Mouse (Mus musculus) cortical plate, adult 2 months (tissue): ENCODE data around the gene Srgap1. TPM values are rescaled to one million over a fixed set of nuclear protein-coding genes. Genes with fewer than 3 reads are reported as not detected.

Experiments
- H3K27ac ChIP-seq: fragments of 200-500 bp; 2 replicates; pipeline ENCODE4 v1.5.1; 2012; ENCODE audit warnings: low read length, control low read depth, inconsistent platforms; ENCODE audit not compliant: insufficient read depth
- H3K4me1 ChIP-seq: fragments of 200-500 bp; 2 replicates; pipeline ENCODE4 v1.6.1; 2011; ENCODE audit warnings: low read length; ENCODE audit not compliant: control insufficient read depth, insufficient read depth
- H3K4me3 ChIP-seq: fragments of 200-500 bp; 2 replicates; pipeline ENCODE4 v1.5.1; 2011; ENCODE audit warnings: mild to moderate bottlenecking, low read length, control low read depth; ENCODE audit not compliant: insufficient read depth
- CTCF ChIP-seq: fragments of 200-500 bp; IDR thresholded peaks from 2 replicates; pipeline ENCODE4 v1.5.1; 2011; ENCODE audit warnings: mild to moderate bottlenecking, control low read depth, low read length; ENCODE audit not compliant: insufficient read depth; ENCODE audit errors: extremely low read depth
- POLR2A ChIP-seq: fragments of 200-500 bp; IDR thresholded peaks from 2 replicates; pipeline ENCODE4 v1.6.1; 2011; ENCODE audit warnings: mild to moderate bottlenecking, low read length, control low read depth; ENCODE audit not compliant: insufficient read depth; ENCODE audit errors: extremely low read depth
- polyA plus RNA-seq: library from polyadenylated mRNA; depleted of rRNA; stranded (reverse); fragments of >200 nt; gene quantifications from 2 replicates; pipeline ENCODE4 v1.2.3, GENCODE M21; 2012

Gene Srgap1
- polyA plus RNA-seq, 1 experiment = 8.4 TPM

GRCm38 (mm10) chr10:121882461-121882860 lies 164.7 kb downstream of the Srgap1 start:
- Histone ChIP-seq H3K27ac (no peak overlapping the region), H3K4me1 (peaks cover 1% of the 10 kb centered on the region; the same call in 1 of the 2 replicates), H3K4me3 (no peak overlapping the region)
- TF ChIP-seq POLR2A = no peak
- no peak for TF ChIP-seq CTCF

DNA sequence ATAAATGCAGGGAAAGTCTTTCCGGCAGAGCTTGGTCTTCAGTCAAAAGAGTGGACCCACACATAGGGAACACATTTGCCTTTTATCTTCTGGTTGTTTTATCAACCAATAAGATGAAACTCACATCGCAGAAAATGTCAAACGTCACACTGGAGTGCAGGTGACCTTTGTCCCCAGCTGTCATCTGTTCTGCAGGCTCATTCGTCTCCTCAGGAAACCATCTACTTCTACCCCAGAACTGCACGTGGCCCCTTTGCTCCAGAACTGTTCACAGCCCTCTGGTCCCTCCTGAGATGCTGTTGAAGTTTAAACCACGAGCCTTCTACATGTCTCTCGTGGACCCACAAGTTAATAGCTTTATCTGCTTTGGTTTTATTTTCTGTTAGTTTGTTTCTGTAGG lies 168.3 kb downstream of the Srgap1 start:
- Histone ChIP-seq H3K27ac (no peak overlapping the region), H3K4me1 (no peaks in the 10 kb centered on the region), H3K4me3 (no peak overlapping the region)
- TF ChIP-seq CTCF = no peak
- no peak for TF ChIP-seq POLR2A

DNA sequence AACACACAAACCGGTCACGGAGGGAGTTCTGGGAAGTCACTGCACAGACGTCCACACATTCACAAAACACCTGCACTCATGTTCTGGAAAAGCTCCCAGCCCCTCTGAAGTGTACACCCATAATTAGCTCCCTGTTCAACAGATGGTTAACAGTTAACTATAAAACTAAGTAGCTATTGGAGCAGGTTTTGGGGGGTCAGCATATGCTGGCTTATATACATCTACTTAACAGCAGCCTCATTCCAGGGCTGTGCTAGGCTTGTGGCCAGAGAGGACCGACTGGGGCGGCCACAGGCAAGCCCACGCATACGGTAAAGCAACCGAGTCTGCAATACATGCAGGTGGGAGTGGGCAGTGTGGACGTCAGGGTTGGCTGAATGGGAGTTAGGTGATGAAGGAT lies 169.2 kb downstream of the Srgap1 start:
- Histone ChIP-seq H3K4me3 (no peak overlapping the region), H3K4me1 (no peaks in the 10 kb centered on the region), H3K27ac (no peak overlapping the region)
- TF ChIP-seq POLR2A = no peak
- TF ChIP-seq CTCF = no peak

GRCm38 (mm10) chr10:121873063-121873489 lies 174.0 kb downstream of the Srgap1 start:
- no peak overlapping the region for H3K4me3 ChIP-seq
- no peak overlapping the region for H3K27ac ChIP-seq
- H3K4me1 ChIP-seq = no peaks in the 10 kb centered on the region
- TF ChIP-seq POLR2A = no peak
- TF ChIP-seq CTCF = no peak

- Histone ChIP-seq H3K4me3 (no peak overlapping the region), H3K27ac (no peak overlapping the region)
Observed at GRCm38 (mm10) chr10:121869941-121870340, 177.2 kb downstream of the Srgap1 start.

DNA sequence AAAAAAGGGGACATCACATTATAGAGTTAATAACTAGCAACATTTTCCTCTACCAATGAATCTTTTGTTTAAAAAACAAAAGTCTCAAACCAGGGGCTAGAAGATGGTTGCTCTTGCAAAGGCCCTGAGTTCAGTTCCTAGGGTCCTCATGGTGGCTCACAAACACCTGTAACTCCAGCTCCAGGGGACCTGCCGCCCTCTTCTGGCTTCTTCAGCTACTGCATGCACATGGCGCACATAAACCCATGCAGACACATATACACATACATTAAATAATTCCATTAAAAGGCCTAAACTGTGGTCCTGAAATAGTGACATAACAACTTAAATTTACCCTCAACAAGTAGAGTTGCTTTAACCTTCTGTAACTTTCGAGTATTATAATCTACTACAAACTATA lies 178.9 kb downstream of the Srgap1 start:
- H3K4me3 ChIP-seq = no peak overlapping the region
- H3K4me1 ChIP-seq = no peaks in the 10 kb centered on the region
- H3K27ac ChIP-seq = no peak overlapping the region
- no peak for TF ChIP-seq POLR2A
- TF ChIP-seq CTCF = no peak

More at GRCm38 (mm10) chr10:121869941-121870340, 177.2 kb downstream of the Srgap1 start:
- no peaks in the 10 kb centered on the region for H3K4me1 ChIP-seq
- TF ChIP-seq CTCF = no peak
- TF ChIP-seq POLR2A = no peak

DNA sequence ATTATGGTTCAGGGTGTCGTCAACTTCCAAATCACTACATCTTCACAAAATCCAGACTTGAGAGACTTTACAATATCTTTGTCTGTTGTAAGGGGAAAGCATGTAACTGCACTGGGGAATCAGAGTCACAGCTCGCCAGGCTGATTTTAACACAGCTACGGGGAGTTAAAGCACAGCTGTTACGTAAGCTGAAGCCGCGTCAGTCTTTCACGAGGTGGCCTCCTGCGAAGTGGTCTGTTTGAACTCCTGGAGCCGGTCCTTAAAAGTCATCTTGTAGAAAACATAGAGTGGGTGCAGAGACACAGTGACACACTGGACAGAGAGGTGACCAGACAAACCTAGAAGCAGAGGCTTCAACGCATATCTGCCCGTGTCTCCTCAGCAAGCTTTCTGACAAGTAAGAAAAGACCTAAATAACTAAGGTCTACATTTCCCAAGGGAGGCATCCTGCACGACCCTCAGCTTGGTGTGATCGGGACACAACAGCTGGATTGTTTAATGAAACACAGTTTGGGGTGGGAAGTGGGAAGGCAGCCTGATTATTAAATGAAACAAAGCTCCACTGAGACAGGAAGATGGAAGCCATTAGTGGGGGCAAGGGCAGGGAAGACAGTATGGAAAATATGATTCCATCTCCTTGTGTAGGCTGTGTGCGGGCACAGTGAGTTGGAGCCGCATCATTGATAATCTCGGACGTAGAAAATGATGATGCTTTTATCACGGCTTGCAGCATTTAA lies 181.4 kb downstream of the Srgap1 start:
- TF ChIP-seq POLR2A (no peak), CTCF (no peak)
- Histone ChIP-seq H3K4me1 (no peaks in the 10 kb centered on the region), H3K27ac (no peak overlapping the region), H3K4me3 (no peak overlapping the region)

- TF ChIP-seq CTCF = no peak
- no peak for TF ChIP-seq POLR2A
Observed at GRCm38 (mm10) chr10:121860924-121861323, 186.2 kb downstream of the Srgap1 start.

GRCm38 (mm10) chr10:121859803-121860571 lies 187.1 kb downstream of the Srgap1 start:
- TF ChIP-seq CTCF (no peak), POLR2A (no peak)
- Histone ChIP-seq H3K27ac (no peak overlapping the region), H3K4me1 (no peaks in the 10 kb centered on the region; the same call in 1 of the 2 replicates), H3K4me3 (no peak overlapping the region)

More at GRCm38 (mm10) chr10:121860924-121861323, 186.2 kb downstream of the Srgap1 start:
- no peak overlapping the region for H3K27ac ChIP-seq
- no peaks in the 10 kb centered on the region; the same call in 1 of the 2 replicates for H3K4me1 ChIP-seq
- H3K4me3 ChIP-seq = no peak overlapping the region

- TF ChIP-seq POLR2A = no peak
- no peak for TF ChIP-seq CTCF
- H3K4me1 ChIP-seq = no peaks in the 10 kb centered on the region; the same call in 1 of the 2 replicates
- no peak overlapping the region for H3K4me3 ChIP-seq
- no peak overlapping the region for H3K27ac ChIP-seq
Observed at GRCm38 (mm10) chr10:121858911-121859310, 188.2 kb downstream of the Srgap1 start.
